Mouse (Mus musculus) frontal cortex, postnatal 25 days (tissue): ENCODE measurements around the gene Cd200.

ENCODE experiments used
- DNase-seq, 2 experiments: peaks; one replicate each; pipeline ENCODE4 v3.0.0; 2022; ENCODE audit warnings: low spot score in 2 of 2

Gene Cd200

DNA sequence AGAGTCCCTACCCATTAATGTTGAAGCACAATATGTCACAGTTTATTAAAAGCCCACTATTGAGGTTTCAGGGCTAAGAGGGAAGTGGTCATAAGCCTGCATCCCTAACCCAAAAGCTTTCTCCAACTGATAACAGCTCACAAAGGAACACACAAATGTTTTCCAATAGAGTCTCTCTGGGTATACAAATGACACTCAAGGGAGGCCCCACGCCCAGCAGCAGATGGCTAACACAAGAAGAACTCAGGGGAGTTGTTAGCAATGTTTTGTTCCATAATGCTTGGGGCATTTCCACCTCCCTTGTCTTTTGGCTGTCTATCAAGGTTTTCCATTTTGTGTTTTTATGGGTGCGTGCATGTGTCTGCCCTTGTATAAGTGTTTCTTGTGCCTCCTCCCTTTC is 64.0 kb downstream of the Cd200 start:
- no peak for DNase-seq

DNA sequence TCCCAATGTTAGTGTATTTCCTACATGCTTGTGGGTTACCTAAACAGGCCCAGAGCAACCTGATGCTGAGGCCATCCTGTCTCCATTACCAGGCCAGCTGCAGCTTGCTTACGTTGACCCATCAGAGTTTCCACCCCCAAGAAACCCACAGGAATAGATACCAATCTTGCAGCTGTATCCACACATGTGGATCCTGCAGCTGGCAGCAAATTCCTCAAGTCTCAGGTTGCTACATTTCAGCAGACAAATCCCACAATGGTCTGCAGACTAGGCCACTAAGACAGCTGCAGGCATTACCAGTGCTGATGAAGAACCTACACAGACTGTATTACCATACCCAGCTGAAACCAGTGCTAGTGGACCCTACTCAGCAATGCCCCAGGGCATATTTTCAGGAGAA is 72.4 kb downstream of the Cd200 start:
- DNase-seq = no peak

DNA sequence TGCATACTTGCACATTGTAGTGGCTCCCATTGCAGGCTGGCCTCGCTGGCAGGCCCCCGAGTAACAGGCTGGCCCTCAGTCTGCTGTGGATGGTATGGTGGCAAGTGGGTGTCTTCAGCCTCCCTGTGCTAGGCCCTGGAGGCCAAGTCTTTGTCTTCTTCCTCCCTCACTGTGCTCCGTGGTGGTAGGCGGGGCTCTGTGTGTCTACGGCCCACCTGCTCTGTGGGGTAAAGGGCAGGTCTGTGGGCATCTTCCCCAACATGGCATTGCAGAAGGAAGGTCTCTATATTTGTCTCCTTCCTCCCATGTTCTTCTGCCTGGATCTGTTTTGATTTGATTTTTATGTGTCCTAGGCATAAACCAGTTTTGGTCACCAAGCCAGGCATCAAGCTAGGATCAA is 74.0 kb downstream of the Cd200 start:
- DNase-seq = no peak

DNA sequence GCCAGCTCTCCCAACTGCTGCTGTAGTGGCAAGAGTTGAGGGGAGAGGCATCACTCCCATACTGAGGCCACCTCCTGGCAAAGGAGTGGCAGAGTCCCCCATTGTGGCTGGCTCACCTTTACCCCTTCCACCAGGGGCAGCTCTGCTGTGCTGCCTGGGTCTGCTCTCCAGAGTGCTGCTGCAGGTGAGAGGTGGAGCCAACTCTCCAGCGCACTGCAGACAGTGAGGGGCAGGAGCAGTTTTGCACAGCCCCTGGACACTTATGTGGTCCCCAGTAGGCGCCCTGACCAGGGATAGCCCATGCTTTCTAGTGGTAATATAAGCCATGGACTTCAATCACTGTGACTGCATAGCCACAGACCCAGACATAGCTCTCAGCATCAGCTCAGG is 74.5 kb downstream of the Cd200 start:
- no peak for DNase-seq

DNA sequence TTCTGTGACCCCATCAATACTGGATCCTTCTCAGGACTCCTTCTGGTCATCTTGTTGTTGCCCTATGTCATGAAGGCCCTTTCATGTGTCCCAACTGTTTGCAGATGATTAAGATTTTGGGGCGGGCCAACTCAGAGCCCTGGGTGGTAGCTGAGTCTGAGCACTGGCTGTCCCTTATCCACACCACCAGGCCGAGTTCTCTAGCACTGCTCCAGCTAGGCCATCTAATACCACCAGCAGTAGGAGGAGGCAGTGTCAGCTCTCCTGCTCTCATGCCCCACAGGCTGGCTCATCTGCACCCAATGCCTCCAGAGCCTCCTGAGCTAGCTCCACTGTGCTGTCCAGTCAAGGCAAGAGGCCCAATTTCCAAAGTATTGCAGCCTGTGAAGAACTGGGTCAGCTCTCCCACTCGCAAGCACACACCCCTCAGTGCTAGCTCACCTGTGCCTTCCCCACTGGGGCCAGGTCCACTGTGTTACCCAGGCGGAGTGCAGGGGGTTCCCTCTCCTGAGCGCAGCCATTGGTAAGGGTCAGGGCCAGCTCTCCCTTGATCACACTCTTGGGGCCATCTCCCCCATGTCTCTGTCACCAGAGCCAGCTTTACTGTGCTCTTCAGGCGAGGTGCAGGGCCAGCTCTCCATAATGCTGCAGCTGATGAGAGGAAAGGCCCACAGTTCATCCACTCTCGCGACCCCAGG is 75.0 kb downstream of the Cd200 start:
- DNase-seq = no peak

DNA sequence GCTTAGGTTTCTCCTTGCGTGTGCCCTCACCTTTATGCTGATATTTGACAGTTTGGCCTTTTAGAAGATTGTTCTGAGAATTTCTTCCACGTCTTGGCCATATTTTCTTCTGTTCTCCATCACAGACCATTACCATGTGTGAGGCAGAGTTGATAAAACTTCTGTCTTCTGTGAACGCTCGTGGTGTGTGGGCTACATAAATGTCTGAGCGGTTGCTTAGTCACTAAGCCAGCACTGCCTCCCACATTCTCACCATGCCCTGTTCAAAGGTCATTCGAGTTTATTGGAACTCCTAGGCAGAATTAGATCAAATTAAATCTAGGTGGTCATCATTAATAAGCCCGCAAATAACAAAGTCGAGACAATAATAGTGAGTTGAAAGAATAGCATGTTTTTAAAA is 76.3 kb downstream of the Cd200 start:
- no peak for DNase-seq
